Mouse (Mus musculus) mature B cell (primary cell): ENCODE data around the gene Hoxb5.

Experiments used
- in situ Hi-C: fragments of 300-500 bp; cut with MboI; formaldehyde crosslinking; loops from 2 replicates; pipeline ENCODE4 v1.14.3; 2019

Gene Hoxb5

GRCm38 (mm10) chr11:96287411-96287810 lies 15.7 kb upstream of the Hoxb5 start:
- in situ Hi-C loops, result loop anchor here (25.0 kb wide), 1 partner anchor 575 kb away; no protein-coding TSS in a partner anchor

GRCm38 (mm10) chr11:96288455-96289221 lies 14.5 kb upstream of the Hoxb5 start:
- in situ Hi-C loops, result loop anchor here (25.0 kb wide), 1 partner anchor 574 kb away; no protein-coding TSS in a partner anchor

GRCm38 (mm10) chr11:96289293-96289692 lies 13.8 kb upstream of the Hoxb5 start:
- in situ Hi-C loops, result loop anchor here (25.0 kb wide), 1 partner anchor 573 kb away; no protein-coding TSS in a partner anchor

GRCm38 (mm10) chr11:96289837-96290236 lies 13.3 kb upstream of the Hoxb5 start:
- in situ Hi-C loops, result loop anchor here (25.0 kb wide), 1 partner anchor 572 kb away; no protein-coding TSS in a partner anchor

- in situ Hi-C loops, result loop anchor here (25.0 kb wide), 1 partner anchor 571 kb away; no protein-coding TSS in a partner anchor
Measured at GRCm38 (mm10) chr11:96290705-96291355, 12.3 kb upstream of the Hoxb5 start.

GRCm38 (mm10) chr11:96291681-96292564 lies 11.2 kb upstream of the Hoxb5 start, which contains the start of gene Hoxb6:
Gene Hoxb6, plus strand, starts transcription at chr11:96292476.
- in situ Hi-C loops, result loop anchor here (25.0 kb wide), 1 partner anchor 570 kb away; no protein-coding TSS in a partner anchor

GRCm38 (mm10) chr11:96292565-96293301 lies 10.4 kb upstream of the Hoxb5 start:
- in situ Hi-C loops, result loop anchor here (25.0 kb wide), 1 partner anchor 570 kb away; no protein-coding TSS in a partner anchor

GRCm38 (mm10) chr11:96293302-96293921 lies 9.7 kb upstream of the Hoxb5 start:
- in situ Hi-C loops, result loop anchor here (25.0 kb wide), 1 partner anchor 569 kb away; no protein-coding TSS in a partner anchor

GRCm38 (mm10) chr11:96294245-96295091 lies 8.7 kb upstream of the Hoxb5 start:
- in situ Hi-C loops, result loop anchor here (25.0 kb wide), 1 partner anchor 568 kb away; no protein-coding TSS in a partner anchor

GRCm38 (mm10) chr11:96295092-96295835 lies 7.9 kb upstream of the Hoxb5 start:
- in situ Hi-C loops, result loop anchor here (25.0 kb wide), 1 partner anchor 567 kb away; no protein-coding TSS in a partner anchor

GRCm38 (mm10) chr11:96296997-96297396 lies 6.1 kb upstream of the Hoxb5 start:
- in situ Hi-C loops, result loop anchor here (25.0 kb wide), 1 partner anchor 565 kb away; no protein-coding TSS in a partner anchor

GRCm38 (mm10) chr11:96297428-96297827 lies 5.7 kb upstream of the Hoxb5 start:
- in situ Hi-C loops, result loop anchor here (25.0 kb wide), 1 partner anchor 565 kb away; no protein-coding TSS in a partner anchor

- in situ Hi-C loops, result loop anchor here (25.0 kb wide), 1 partner anchor 564 kb away; no protein-coding TSS in a partner anchor
Measured at GRCm38 (mm10) chr11:96297968-96298635, 5.0 kb upstream of the Hoxb5 start.

GRCm38 (mm10) chr11:96298895-96299667 lies 4.1 kb upstream of the Hoxb5 start:
- in situ Hi-C loops, result loop anchor here (25.0 kb wide), 1 partner anchor 563 kb away; no protein-coding TSS in a partner anchor

GRCm38 (mm10) chr11:96299781-96300180 lies 3.4 kb upstream of the Hoxb5 start:
- in situ Hi-C loops, result loop anchor here (10.0 to 25.0 kb wide), 2 partner anchors 255 to 563 kb away; no protein-coding TSS in a partner anchor

- in situ Hi-C loops, result loop anchor here (10.0 kb wide), 1 partner anchor 254 kb away; no protein-coding TSS in a partner anchor
Measured at GRCm38 (mm10) chr11:96300354-96301063, 2.6 kb upstream of the Hoxb5 start.
